Mouse (Mus musculus): ENCODE data around the gene Ltb4r1.

Gene Ltb4r1

GRCm38 (mm10) chr14:55765696-55766095 lies at the start of gene Ltb4r1:
Ltb4r1 (plus strand) TSS chr14:55765962.
- DNase-seq = no peak

- DNase-seq = no peak
Observed at GRCm38 (mm10) chr14:55716271-55716670, 49.5 kb upstream of the Ltb4r1 start.

DNA sequence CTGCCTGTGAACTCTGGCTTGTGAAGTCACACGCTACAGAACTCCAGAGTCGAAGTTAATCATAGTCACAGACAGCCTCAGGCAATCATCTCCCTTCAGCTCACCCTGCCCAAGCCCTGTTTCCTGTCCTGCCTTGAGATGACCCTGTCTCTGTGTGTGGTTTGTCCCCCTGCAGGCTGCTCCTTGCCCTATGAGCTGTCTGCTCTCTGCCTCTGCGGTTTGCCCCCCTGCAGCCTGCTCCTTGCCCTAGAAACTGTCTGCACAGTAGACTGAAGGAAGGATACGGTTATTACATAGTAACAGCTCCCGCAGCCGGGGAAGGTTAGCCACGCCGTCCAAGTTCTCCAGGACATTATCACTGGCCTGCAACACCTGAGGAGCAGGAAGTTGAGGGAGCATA lies 48.9 kb upstream of the Ltb4r1 start:
- DNase-seq = no peak

DNA sequence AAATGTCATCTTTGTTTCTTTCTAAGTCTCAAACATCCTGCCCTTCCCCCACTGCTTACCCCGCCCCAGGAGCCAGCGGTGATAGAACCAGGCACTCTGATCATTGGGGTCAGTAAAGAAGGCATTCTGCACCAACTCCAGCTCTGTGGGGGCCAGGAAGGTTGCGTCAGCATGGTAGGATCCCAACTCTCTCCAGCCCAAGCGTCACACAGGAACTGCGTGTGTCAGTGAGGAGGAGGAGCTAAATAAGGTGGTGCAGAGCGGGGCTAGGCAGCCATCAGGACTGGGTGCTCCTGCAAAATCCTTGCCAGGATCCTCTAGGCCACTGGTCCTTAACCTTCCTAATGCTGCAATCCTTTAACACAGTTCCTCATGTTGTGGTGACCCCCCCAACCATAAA lies 46.0 kb upstream of the Ltb4r1 start:
- DNase-seq = no peak

DNA sequence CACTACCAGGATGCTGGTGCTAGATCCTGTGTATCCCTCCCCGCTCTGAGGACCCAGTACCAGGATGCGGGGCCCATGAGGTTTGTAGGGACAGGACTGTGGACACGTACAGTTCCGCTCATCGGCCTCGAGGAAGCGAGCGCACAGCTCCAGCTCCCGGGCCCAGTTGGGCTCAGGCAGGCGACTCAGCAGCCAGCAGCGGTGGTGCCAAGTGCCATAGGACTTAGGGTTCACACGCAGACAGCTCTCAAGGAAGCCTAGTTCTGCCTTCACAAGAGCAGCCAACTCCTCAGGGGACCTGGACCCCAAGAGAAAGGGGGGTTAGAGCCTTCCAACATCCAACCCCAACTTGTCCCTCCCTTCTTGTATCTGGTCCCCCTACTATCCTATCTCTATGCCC lies 45.1 kb upstream of the Ltb4r1 start:
- DNase-seq = peak; percentile 30

- DNase-seq = peak; percentile 31
Observed at GRCm38 (mm10) chr14:55721076-55721475, 44.7 kb upstream of the Ltb4r1 start.

- peak; percentile 93 for DNase-seq
Observed at GRCm38 (mm10) chr14:55721700-55722437, 43.9 kb upstream of the Ltb4r1 start, which contains the start of gene Rabggta. Rabggta (minus strand) TSS chr14:55722263.

- DNase-seq = no peak
Observed at GRCm38 (mm10) chr14:55722438-55722945, 43.3 kb upstream of the Ltb4r1 start.

DNA sequence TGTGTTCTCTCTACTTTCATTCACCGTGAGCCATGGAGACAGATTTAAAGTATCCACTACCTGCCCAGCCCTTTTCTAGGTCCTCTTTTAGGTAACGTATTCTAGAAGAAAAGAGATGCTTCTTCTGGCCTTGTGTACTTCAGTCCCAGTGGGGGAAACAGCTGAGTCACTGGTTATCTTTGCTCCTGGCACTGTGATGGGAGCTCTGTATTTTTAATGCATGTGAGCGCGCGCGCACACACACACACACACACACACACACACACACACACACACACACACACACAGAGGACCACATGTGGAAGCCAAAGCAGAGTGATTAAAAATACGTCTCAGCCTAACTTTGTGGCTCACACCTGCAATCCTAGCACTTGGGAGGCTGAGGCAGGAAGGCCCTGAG lies 42.3 kb upstream of the Ltb4r1 start:
- DNase-seq = no peak

DNA sequence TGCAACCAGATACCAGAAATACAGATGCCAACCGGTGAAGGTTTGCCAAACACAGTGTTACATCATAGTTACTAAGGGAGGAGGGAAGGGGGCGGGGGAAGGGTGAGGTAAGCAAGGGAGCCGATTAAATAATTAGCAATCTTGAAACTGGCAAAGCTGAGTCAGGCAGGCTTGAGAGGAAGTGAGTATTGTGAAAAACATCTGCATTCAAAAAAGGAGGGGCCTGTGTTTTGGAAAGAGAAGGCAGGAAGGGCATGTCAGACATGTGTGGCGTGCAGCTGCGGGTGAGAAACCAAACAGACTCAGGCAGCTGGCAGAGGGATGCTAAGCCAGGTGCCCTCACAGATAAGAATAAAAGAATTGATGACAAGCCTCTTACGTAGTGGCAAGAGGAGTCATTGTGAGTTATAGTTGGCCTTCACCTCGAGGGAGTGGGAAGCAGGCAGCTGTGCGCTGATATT lies 41.3 kb upstream of the Ltb4r1 start:
- no peak for DNase-seq

DNA sequence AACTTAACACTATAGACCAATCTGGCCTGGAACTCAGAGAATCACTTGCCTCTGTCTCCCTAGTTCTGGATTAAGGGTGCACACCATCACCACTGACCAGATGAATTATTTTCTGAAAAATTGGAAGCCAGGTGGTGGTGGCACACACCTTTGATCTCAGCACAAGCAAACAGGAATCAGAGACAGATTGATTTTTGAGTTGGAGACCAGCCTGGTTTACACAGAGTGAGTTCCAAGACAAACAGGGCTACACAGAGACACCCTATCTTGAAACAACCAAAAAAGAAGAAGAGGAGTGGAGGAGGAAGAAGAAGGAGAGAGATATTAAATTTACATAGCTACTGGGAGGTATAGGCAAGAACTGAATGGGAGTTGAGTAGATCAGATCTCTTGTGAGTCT lies 39.5 kb upstream of the Ltb4r1 start:
- DNase-seq = no peak

- no peak for DNase-seq
Observed at GRCm38 (mm10) chr14:55727889-55728685, 37.7 kb upstream of the Ltb4r1 start.

GRCm38 (mm10) chr14:55730116-55730515 lies 35.6 kb upstream of the Ltb4r1 start:
- DNase-seq = no peak

DNA sequence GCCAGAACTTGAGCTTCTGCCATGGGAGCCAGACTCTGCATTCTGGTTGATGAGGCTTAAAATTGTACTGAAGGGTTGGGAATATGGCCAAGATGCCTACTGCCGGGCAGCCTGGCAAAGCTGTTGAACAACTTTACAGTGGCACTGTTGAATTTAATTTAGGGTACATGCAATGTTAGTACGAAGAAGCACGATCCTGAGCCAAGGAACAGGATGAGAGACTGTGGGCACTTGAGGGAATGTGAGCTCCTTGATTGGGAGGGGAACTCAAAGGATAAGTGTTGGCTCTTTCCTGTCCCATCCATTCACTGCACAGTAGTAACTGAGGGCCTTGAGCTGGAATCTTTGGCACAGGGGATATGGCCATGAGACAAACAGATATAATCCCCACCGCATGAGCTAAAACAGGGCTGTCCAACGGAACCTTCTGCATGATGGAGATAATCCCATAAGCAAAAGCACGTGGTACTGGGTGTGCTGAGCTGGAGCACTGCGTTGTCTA lies 35.2 kb upstream of the Ltb4r1 start:
- no peak for DNase-seq

GRCm38 (mm10) chr14:55733889-55734288 lies 31.9 kb upstream of the Ltb4r1 start:
- no peak for DNase-seq

DNA sequence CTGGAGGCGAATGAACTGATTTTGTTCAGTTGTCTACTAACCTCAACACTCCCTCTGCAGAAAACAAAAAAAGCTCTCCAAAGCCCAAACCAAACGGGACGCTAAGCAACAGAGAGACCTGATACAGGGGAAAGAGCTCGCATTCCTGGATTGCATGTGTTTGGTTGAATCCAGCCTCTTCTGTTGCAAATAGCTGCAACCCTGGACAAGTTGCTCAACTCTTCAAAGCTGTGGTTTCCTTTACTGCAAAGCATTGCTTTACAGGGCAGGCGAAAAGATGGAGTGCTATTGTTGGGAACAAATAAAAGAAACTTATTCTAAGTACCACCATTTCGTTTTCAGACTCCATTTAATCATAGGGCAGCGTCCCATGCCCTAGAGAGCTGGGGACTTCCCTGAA lies 30.9 kb upstream of the Ltb4r1 start:
- no peak for DNase-seq

GRCm38 (mm10) chr14:55735334-55735733 lies 30.4 kb upstream of the Ltb4r1 start:
- DNase-seq = no peak

DNA sequence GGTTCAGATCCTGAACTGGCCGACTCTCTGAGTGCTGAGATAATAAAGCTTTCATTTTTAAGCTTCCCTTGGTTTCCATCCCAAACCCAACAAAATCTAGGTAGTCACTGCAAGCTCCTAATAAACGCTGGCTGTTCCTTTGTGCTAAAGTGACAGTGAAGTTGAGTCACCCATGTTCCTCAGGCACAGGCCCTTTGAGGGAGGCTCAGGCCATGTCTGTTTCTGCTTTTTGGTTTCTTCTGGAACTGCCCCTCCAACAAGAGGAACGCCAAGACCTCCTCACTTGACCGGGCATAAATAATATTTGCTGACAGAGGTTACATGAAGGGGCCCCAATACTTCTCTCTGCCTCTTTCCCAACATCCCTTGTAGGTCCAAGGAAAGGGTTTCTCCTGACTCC lies 30.0 kb upstream of the Ltb4r1 start:
- DNase-seq = no peak

- DNase-seq = no peak
Observed at GRCm38 (mm10) chr14:55737086-55737687, 28.6 kb upstream of the Ltb4r1 start.

DNA sequence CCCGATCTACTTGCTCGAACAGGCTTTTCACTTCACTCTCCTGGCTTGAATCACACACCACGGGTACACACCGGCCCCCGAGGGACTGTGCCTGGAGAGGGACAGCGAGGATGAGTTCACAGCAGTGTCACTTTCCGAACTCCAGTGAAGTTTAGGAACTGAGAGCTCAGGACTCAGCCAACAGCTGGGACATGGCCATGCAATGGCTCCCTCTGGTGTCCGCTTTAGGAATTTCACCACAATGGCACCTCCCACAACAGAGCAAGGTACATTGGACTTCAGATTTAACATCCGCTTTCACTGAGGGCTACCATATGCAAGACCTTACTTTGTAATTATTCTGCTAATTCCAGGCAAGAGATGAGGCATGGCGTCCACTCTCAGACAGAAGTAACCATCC lies 22.1 kb upstream of the Ltb4r1 start:
- DNase-seq = peak; percentile 67

GRCm38 (mm10) chr14:55745180-55745860 lies 20.4 kb upstream of the Ltb4r1 start, which contains the start of the genes Dhrs1 and Nop9:
Dhrs1 (minus strand) TSS chr14:55745690.
Nop9 (plus strand) TSS chr14:55745693.
- peak; percentile 82 for DNase-seq

GRCm38 (mm10) chr14:55745861-55746237 lies 19.9 kb upstream of the Ltb4r1 start:
- no peak for DNase-seq
